Mouse (Mus musculus) intestine, postnatal 0 days (tissue): Measurements from ENCODE around the gene Ccdc171. TPM values are rescaled to one million over a fixed set of nuclear protein-coding genes. Genes with fewer than 3 reads are reported as not detected.
"Not testable (repeated sequence)": the region's sequence is repeated elsewhere in the genome, so short reads cannot be mapped to it uniquely, and the experiment has no call there.

ENCODE experiments used
- ATAC-seq: fragments of 200-750 bp; cut with Nextera tagmentation; 2 replicates; pipeline ENCODE4 v1.8.0; 2017; ENCODE audit warnings: mild to moderate bottlenecking, moderate TSS enrichment, moderate library complexity
- H3K27ac ChIP-seq: fragments of 300-500 bp; sonication (generic); 2 replicates; pipeline ENCODE4 v1.5.1; 2014; ENCODE audit warnings: mild to moderate bottlenecking, low read depth, low read length, moderate library complexity
- H3K27me3 ChIP-seq: fragments of 300-500 bp; sonication (generic); replicated peaks from 2 replicates; pipeline ENCODE4 v1.6.1; 2014; ENCODE audit warnings: low read length, mixed read lengths; ENCODE audit not compliant: control insufficient read depth, insufficient read depth
- H3K36me3 ChIP-seq: fragments of 300-500 bp; sonication (generic); 2 replicates; pipeline ENCODE4 v1.6.1; 2014; ENCODE audit warnings: mild to moderate bottlenecking, moderate library complexity; ENCODE audit not compliant: control insufficient read depth, insufficient read depth
- H3K4me1 ChIP-seq: fragments of 300-500 bp; sonication (generic); replicated peaks from 2 replicates; pipeline ENCODE4 v1.6.1; 2014; ENCODE audit warnings: antibody characterized with exemption, low read length, mixed read lengths; ENCODE audit not compliant: control insufficient read depth, insufficient read depth
- H3K4me2 ChIP-seq: fragments of 300-500 bp; sonication (generic); replicated peaks from 2 replicates; pipeline ENCODE4 v1.6.1; 2014; ENCODE audit warnings: low read depth, mild to moderate bottlenecking, moderate library complexity
- H3K4me3 ChIP-seq: fragments of 300-500 bp; sonication (generic); 2 replicates; pipeline ENCODE4 v1.5.1; 2014; ENCODE audit warnings: low read depth, low read length
- H3K9ac ChIP-seq: fragments of 300-500 bp; sonication (generic); 2 replicates; pipeline ENCODE4 v1.6.1; 2014; ENCODE audit warnings: mild to moderate bottlenecking, low read depth, low read length
- H3K9me3 ChIP-seq: fragments of 300-500 bp; sonication (generic); 2 replicates; pipeline ENCODE4 v1.6.1; 2016; ENCODE audit warnings: mixed run types; ENCODE audit not compliant: control insufficient read depth
- CTCF ChIP-seq: sonication (generic); IDR thresholded peaks from 2 replicates; pipeline ENCODE4 v1.5.1; 2016; ENCODE audit warnings: low read depth, mild to moderate bottlenecking, control low read depth, antibody characterized with exemption, moderate library complexity
- whole genome bisulfite sequencing: fragments of 180-500 bp; shearing (Covaris S2); extraction: QIAGEN DNeasy Blood & Tissue Kit; methylation state at CpG from one replicate; pipeline ENCODE4 v1.1.7; 2014; 5-methylcytosine and 5-hydroxymethylcytosine counted together
- polyA plus RNA-seq: library from polyadenylated mRNA; unstranded; fragments of >200 nt; fragmentation: Nextera tagmentation; extraction: Ambion mirVana; gene quantifications from 2 replicates; pipeline ENCODE4 v1.2.1, GENCODE M21; 2015

Ccdc171 gene
- polyA plus RNA-seq, 1 experiment from 2014 or later = 0.69 TPM

- no peaks in the 10 kb centered on the region for H3K27me3 ChIP-seq
- no peaks in the 10 kb centered on the region for H3K9me3 ChIP-seq
- no peak overlapping the region for H3K9ac ChIP-seq
- ATAC-seq = no peak
- H3K4me1 ChIP-seq = no peaks in the 10 kb centered on the region
- no peak overlapping the region for H3K27ac ChIP-seq
- 68% methylated on average over 1 of the region's 1 CpGs for WGBS
- no peak for TF ChIP-seq CTCF
- H3K4me2 ChIP-seq = no peak overlapping the region
- H3K36me3 ChIP-seq = no peaks in the 10 kb centered on the region
- H3K4me3 ChIP-seq = no peak overlapping the region
Measured at GRCm38 (mm10) chr4:83514183-83514582, 11.2 kb upstream of the Ccdc171 start.

GRCm38 (mm10) chr4:83514976-83515669 lies 10.2 kb upstream of the Ccdc171 start:
- H3K27ac ChIP-seq = no peak overlapping the region
- TF ChIP-seq CTCF = peak; percentile 69
- no peaks in the 10 kb centered on the region for H3K4me1 ChIP-seq
- no peak overlapping the region for H3K4me3 ChIP-seq
- no peak overlapping the region for H3K4me2 ChIP-seq
- H3K36me3 ChIP-seq = no peaks in the 10 kb centered on the region
- H3K9me3 ChIP-seq = no peaks in the 10 kb centered on the region
- H3K27me3 ChIP-seq = no peaks in the 10 kb centered on the region
- WGBS = 84% methylated on average over 10 of the region's 10 CpGs
- no peak overlapping the region for H3K9ac ChIP-seq
- ATAC-seq = no peak

DNA sequence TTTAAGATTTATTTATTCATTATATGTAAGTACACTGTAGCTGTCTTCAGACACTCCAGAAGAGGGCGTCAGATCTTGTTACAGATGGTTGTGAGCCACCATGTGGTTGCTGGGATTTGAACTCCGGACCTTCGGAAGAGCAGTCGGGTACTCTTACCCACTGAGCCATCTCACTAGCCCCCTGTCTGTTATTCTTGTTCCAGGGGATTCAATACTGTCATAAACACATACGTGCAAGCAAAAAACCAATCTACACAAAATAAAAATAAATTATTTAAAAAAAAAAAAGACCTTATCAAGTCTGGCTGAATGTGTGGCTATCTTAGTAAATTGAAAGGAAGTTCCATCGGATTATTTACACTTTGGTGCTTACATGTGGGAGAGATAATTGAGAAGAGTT lies 9.2 kb upstream of the Ccdc171 start:
- not testable (repeated sequence) for H3K4me2 ChIP-seq

DNA sequence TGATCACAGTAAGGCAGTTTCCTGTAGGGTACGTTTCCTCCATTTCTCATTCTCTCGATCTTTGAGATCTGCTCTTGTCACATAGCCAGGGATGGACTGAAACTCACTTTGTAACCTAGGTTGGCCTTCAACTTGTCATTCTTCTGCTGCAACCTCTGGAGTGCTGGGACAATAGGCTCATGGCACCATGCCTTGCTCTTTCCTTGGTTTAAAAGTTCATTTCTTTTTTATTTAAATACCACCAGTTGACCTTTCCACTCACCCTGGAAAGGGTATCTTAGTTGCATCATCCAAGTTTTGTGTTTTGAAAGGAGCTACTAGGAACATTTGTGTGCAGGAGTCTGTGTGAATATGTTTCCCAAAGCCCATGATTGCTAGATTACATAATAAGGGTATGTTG lies 6.2 kb upstream of the Ccdc171 start:
- TF ChIP-seq CTCF = no peak
- ATAC-seq = no peak
- 78% methylated on average over 2 of the region's 2 CpGs for WGBS

More for the DNA sequence above, 9.2 kb upstream of the Ccdc171 start:
- 94% methylated on average over 5 of the region's 6 CpGs for WGBS
- H3K9ac ChIP-seq, H3K9me3 ChIP-seq, H3K36me3 ChIP-seq, H3K27ac ChIP-seq, H3K4me3 ChIP-seq, H3K4me1 ChIP-seq, ATAC-seq, H3K27me3 ChIP-seq: not testable (repeated sequence)

GRCm38 (mm10) chr4:83519807-83520206 lies 5.5 kb upstream of the Ccdc171 start:
- Histone ChIP-seq H3K27me3 (no peaks in the 10 kb centered on the region), H3K9ac (no peak overlapping the region), H3K27ac (no peak overlapping the region), H3K4me1 (0 out of 2 replicates have a peak, but pooled peaks cover 2% of the 10 kb centered on the region), H3K9me3 (no peaks in the 10 kb centered on the region), H3K4me2 (no peak overlapping the region), H3K36me3 (no peaks in the 10 kb centered on the region), H3K4me3 (no peak overlapping the region)
- ATAC-seq = no peak
- no peak for TF ChIP-seq CTCF

More for the DNA sequence above, 6.2 kb upstream of the Ccdc171 start:
- no peak overlapping the region for H3K4me2 ChIP-seq
- H3K27ac ChIP-seq = no peak overlapping the region
- no peaks in the 10 kb centered on the region for H3K27me3 ChIP-seq
- H3K36me3 ChIP-seq = no peaks in the 10 kb centered on the region
- no peaks in the 10 kb centered on the region for H3K9me3 ChIP-seq
- no peaks in the 10 kb centered on the region for H3K4me1 ChIP-seq
- H3K4me3 ChIP-seq = no peak overlapping the region
- H3K9ac ChIP-seq = no peak overlapping the region

- Histone ChIP-seq H3K4me1 (0 out of 2 replicates have a peak, but pooled peaks cover 2% of the 10 kb centered on the region), H3K27me3 (no peaks in the 10 kb centered on the region), H3K4me2 (no peak overlapping the region), H3K27ac (no peak overlapping the region), H3K9ac (no peak overlapping the region), H3K9me3 (no peaks in the 10 kb centered on the region), H3K36me3 (no peaks in the 10 kb centered on the region), H3K4me3 (no peak overlapping the region)
- TF ChIP-seq CTCF = peak; percentile 48
- 83% methylated on average over 4 of the region's 4 CpGs for WGBS
- ATAC-seq = no peak
Measured at GRCm38 (mm10) chr4:83520308-83520707, 5.0 kb upstream of the Ccdc171 start.

- TF ChIP-seq CTCF = no peak
- H3K36me3 ChIP-seq = no peaks in the 10 kb centered on the region
- no peaks in the 10 kb centered on the region for H3K27me3 ChIP-seq
- H3K9me3 ChIP-seq = no peaks in the 10 kb centered on the region
- no peak overlapping the region for H3K4me2 ChIP-seq
- 0 out of 2 replicates have a peak, but pooled peaks cover 2% of the 10 kb centered on the region for H3K4me1 ChIP-seq
- 59% methylated on average over 5 of the region's 5 CpGs for WGBS
- no peak for ATAC-seq
- no peak overlapping the region for H3K9ac ChIP-seq
- no peak overlapping the region for H3K27ac ChIP-seq
- no peak overlapping the region for H3K4me3 ChIP-seq
Measured at GRCm38 (mm10) chr4:83522066-83522465, 3.3 kb upstream of the Ccdc171 start.
